Mouse (Mus musculus) heart, postnatal 14 days (tissue): Measurements from ENCODE around the gene Msmp. TPM values are rescaled to one million over a fixed set of nuclear protein-coding genes. Genes with fewer than 3 reads are reported as not detected.

Experiments used
- DNase-seq, 2 experiments: peaks; one replicate each; pipeline ENCODE4 v3.0.0; 2021 to 2022
- intact Hi-C: fragments of 180-260 bp; cut with DNase I; formaldehyde crosslinking; loops from one replicate; pipeline ENCODE4 v1.15.1; 2025
- microRNA-seq, 2 experiments: library from miRNA; unstranded; fragments of <30 nt; microRNA quantifications; one replicate each; pipeline ENCODE4 v1.2.0; 2021 to 2022
- total RNA-seq, 2 experiments: library from RNA; stranded (reverse); gene quantifications; 2 replicates each; pipeline ENCODE4 v1.2.3; 2021

Msmp gene
- total RNA-seq, 2 experiments from 2014 or later = not detected

DNA sequence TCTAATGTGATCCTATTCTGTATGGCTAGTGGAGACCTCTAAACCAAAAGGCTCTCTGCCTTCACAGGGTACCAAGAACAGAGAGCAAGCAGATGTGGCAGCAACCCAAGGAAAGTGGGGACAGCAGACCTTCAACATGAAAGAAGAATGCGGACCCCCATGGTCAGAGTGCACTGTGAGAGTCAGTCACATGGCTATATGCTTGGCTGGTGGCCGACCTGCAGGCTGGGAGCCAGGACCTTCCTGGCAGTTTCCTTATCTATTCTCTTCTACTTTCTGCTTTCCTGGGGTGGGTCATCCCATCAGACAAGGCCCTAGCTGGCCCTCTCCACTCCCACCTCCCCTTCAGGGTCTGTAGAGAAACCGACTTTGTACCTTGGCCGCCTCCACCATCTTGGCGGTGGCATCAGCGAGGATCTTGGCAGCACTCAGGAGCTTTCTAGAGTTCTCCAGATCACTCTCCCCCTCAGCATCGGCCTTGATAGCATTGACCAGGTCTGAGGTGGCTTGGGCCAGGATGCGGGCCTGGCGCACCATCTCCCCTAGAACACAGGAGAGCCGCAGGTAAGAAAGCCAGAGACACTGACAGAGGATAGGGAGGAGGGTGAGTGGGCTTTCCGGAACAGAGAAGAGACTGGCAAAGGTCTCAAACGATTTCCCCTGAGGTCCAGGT lies 37.8 kb downstream of the Msmp start:
- intact Hi-C loops = no loop called here

DNA sequence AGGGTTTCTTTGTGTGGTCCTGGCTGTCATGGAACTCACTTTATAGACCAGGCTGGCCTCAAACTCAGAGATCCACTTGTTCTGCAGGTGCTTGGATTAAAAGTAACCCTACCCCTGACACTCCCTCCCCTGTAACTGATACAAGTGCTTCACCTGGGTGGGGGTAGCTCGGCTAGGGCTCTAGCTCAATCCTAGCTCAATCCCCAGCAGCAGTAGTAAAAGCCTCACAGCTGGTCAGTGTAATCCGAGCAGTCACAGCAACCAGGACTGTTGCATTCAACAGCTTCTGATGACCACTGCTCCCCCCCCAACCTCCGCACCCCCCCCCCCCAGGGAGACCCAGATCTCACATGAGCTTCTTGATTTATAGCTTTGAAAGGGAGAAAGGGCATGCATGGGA lies 42.2 kb downstream of the Msmp start:
- no peak for DNase-seq
- intact Hi-C loops = no loop called here

More for the DNA sequence above, 37.8 kb downstream of the Msmp start:
- no peak for DNase-seq

DNA sequence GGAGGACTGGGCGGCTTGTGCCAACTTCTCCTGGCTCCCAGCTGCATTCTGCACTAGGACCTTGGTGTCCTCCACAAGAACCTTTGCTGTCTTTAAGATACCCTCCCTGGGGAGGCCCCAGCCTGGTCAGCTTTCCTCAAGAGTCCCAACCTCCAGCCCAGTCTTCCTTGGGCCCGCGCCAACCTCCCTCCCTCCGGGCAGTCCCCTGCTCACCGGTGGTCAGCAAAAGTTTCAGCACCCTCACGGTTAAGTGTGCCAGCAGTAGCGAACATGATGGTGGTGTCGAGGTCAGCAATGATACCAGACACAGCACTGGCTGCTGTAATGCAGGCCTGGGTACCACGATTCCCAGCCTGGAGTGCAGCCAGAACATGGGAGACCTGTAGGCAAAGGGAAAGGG lies 48.3 kb downstream of the Msmp start:
- no peak for DNase-seq
- intact Hi-C loops = no loop called here

DNA sequence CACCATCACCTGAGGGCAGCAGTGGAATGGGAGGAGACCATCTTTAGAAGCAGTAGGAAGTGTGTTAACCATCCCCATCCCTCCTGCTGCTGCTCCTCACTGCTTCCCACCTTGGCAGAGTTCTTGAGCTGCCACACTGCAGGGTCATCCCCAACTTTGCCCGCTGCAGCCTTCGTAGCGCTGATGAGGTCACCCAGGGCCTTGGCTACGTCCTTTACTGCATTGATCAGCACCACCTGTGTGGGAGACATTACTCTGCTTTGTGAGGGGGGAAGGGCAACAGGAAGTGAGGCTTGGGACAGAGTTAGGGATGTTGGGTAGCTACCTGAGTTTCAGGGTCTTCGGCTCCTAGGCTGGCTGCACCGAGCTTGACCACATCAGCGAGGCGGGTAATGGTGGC lies 48.7 kb downstream of the Msmp start:
- intact Hi-C loops = loop anchor here (2.0 kb wide), 1 partner anchor 17 kb away; no protein-coding TSS in a partner anchor
- DNase-seq = no peak

DNA sequence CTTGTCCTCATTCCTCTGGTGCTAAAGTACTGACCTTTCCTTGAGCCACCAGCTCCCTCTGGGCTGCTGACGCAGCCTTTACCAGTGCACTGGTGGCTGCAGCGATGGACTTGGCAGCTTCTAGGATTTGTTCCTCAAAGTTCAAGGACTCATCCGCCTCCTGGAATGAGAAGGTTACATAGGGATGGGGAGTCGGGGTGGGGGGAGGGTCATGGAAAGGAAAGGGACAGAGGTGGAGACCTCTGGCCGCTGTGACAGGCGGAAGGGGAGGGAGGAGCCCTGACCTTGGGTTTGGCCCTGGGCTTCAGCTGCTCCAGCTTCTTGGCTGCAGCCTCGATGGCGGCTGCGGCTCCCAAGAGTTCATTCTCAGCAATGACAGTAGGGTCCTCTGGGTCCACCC lies 51.0 kb downstream of the Msmp start:
- intact Hi-C loops = loop anchor here (5.0 kb wide), 4 partner anchors 36 to 134 kb away; partner anchors contain the start of genes Arhgef39, Fam221b, Tesk1 and Tmem8b
- DNase-seq = no peak

Small RNA genes within 50 kb of the gene (microRNA-seq; reads per million reads assigned to microRNA genes)
- 0 to 0.24 reads per million in 2 experiments for gene Gm25262

Other genes with a start within 250 kb of the Msmp start
- gene Rusc2, start 202.5 kb downstream of the Msmp start, total RNA-seq = 10 to 100 TPM; 43.8 to 51.1 TPM
- gene Fam166b, start 155.4 kb downstream of the Msmp start, total RNA-seq = under 1 TPM in 1 of 2 experiments, not detected in 1; 0.38 TPM
- gene Tesk1, start 142.6 kb downstream of the Msmp start, total RNA-seq = 10 to 100 TPM; 32.3 to 35.7 TPM
- gene Cd72, start 129.9 kb downstream of the Msmp start, total RNA-seq = under 1 TPM; 0.59 to 0.88 TPM
- 1 to 10 TPM in 1 of 2 experiments, not detected in 1; 1.4 TPM for gene Sit1, start 100.8 kb downstream of the Msmp start, total RNA-seq
- gene Ccdc107, start 91.6 kb downstream of the Msmp start, total RNA-seq = 10 to 100 TPM; 25.9 to 27.1 TPM
- gene Arhgef39, start 84.8 kb downstream of the Msmp start, total RNA-seq = 1 to 10 TPM; 1.6 to 2.8 TPM
- gene Car9, start 77.5 kb downstream of the Msmp start, total RNA-seq = under 1 TPM; 0.17 TPM
- 10 to 100 TPM; 34.2 to 38.5 TPM for gene Tpm2, start 60.7 kb downstream of the Msmp start, total RNA-seq
- 10 to 100 TPM; 47.1 to 49.2 TPM for gene Creb3, start 22.2 kb downstream of the Msmp start, total RNA-seq
- gene Tln1, start 21.8 kb downstream of the Msmp start, total RNA-seq = 100 to 1,000 TPM; 111 to 135 TPM
- gene Rgp1, start 5.8 kb downstream of the Msmp start, total RNA-seq = 10 to 100 TPM; 32.3 to 41.6 TPM
- gene Gba2, start 5.6 kb downstream of the Msmp start, total RNA-seq = 10 to 100 TPM; 14.3 to 14.6 TPM
- gene Npr2, start 47.4 kb upstream of the Msmp start, total RNA-seq = 10 to 100 TPM; 40.6 to 43.6 TPM
- gene Spag8, start 69.1 kb upstream of the Msmp start, total RNA-seq = under 1 TPM; 0.22 to 0.37 TPM
- gene Hint2, start 72.0 kb upstream of the Msmp start, total RNA-seq = 100 to 1,000 TPM; 122 to 128 TPM
- gene Tmem8b, start 84.5 kb upstream of the Msmp start, total RNA-seq = 10 to 100 TPM; 16.4 TPM
- gene Fam221b, start 84.7 kb upstream of the Msmp start, total RNA-seq = under 1 TPM; 0.10 to 0.19 TPM
- gene Olfr70, start 116.3 kb upstream of the Msmp start, total RNA-seq = not detected
- not detected for gene Olfr71, start 125.8 kb upstream of the Msmp start, total RNA-seq
- 1 to 10 TPM; 4.7 to 5.1 TPM for gene Hrct1, start 142.7 kb upstream of the Msmp start, total RNA-seq
- 1 to 10 TPM; 5.0 to 6.1 TPM for gene Spaar, start 145.5 kb upstream of the Msmp start, total RNA-seq
- not detected for gene Olfr159, start 186.5 kb upstream of the Msmp start, total RNA-seq
- not detected for gene Olfr156, start 239.4 kb upstream of the Msmp start, total RNA-seq